Mouse (Mus musculus): Measurements from ENCODE around the gene Tmem30c. TPM values are rescaled to one million over a fixed set of nuclear protein-coding genes. Genes with fewer than 3 reads are reported as not detected.
"Not testable (repeated sequence)": the region's sequence is repeated elsewhere in the genome, so short reads cannot be mapped to it uniquely, and the experiment has no call there.

Gene Tmem30c
- total RNA-seq, 2 experiments from 2014 or later: 0.19 to 0.29 TPM

- intact Hi-C loops (cut with DNase I): loop anchor here (2.0 kb wide), 1 partner anchor 152 kb away; no protein-coding TSS in a partner anchor
- no peak for DNase-seq (ENCODE audit: low spot score in 2 of 2)
Observed at GRCm38 (mm10) chr16:57246596-57246995, 46.1 kb downstream of the Tmem30c start.

- intact Hi-C loops (cut with DNase I): loop anchor here (5.0 kb wide), 2 partner anchors 338 to 353 kb away; no protein-coding TSS in a partner anchor
- peak; percentile 72 to 86 for DNase-seq (ENCODE audit: low spot score in 2 of 2)
Observed at GRCm38 (mm10) chr16:57243858-57244248, 48.8 kb downstream of the Tmem30c start.

- intact Hi-C loops (cut with DNase I): loop anchor here (5.0 kb wide), 2 partner anchors 339 to 354 kb away; no protein-coding TSS in a partner anchor
- DNase-seq (ENCODE audit: low spot score in 2 of 2): no peak
Observed at GRCm38 (mm10) chr16:57243205-57243857, 49.3 kb downstream of the Tmem30c start.

- intact Hi-C loops (cut with DNase I): loop anchor here (5.0 kb wide), 2 partner anchors 339 to 354 kb away; no protein-coding TSS in a partner anchor
- DNase-seq (ENCODE audit: low spot score in 2 of 2): no peak
Observed at GRCm38 (mm10) chr16:57242857-57243204, 49.8 kb downstream of the Tmem30c start.

GRCm38 (mm10) chr16:57235871-57236510 is 56.7 kb downstream of the Tmem30c start:
- intact Hi-C loops (cut with DNase I): no loop called here
- DNase-seq (ENCODE audit: low spot score in 2 of 2): no peak

- intact Hi-C loops (cut with DNase I); DNase-seq (ENCODE audit: low spot score in 2 of 2): not testable (repeated sequence)
Observed at GRCm38 (mm10) chr16:57231937-57232310, 60.7 kb downstream of the Tmem30c start.

- intact Hi-C loops (cut with DNase I): no loop called here
- peak; percentile 97 to 99 for DNase-seq (ENCODE audit: low spot score in 2 of 2)
Observed at GRCm38 (mm10) chr16:57231089-57231936, 61.4 kb downstream of the Tmem30c start, which contains the start of gene Tbc1d23. TSS of gene Tbc1d23 (minus strand) at chr16:57231504.

- intact Hi-C loops (cut with DNase I): no loop called here
- no peak for DNase-seq (ENCODE audit: low spot score in 2 of 2)
Observed at GRCm38 (mm10) chr16:57226444-57226843, 66.2 kb downstream of the Tmem30c start.

GRCm38 (mm10) chr16:57220361-57220760 is 72.3 kb downstream of the Tmem30c start:
- no peak for DNase-seq (ENCODE audit: low spot score in 2 of 2)
- intact Hi-C loops (cut with DNase I): no loop called here

Other genes with a start within 250 kb of the Tmem30c start
- not detected for gene Tmem45a2, start 221.5 kb downstream of the Tmem30c start, total RNA-seq (2021)
- 100 to 1,000 TPM; 107 to 110 TPM for gene Tomm70a, start 171.2 kb downstream of the Tmem30c start, total RNA-seq (2021)
- gene Nit2, start 125.5 kb downstream of the Tmem30c start, total RNA-seq (2021): 10 to 100 TPM; 19.2 to 19.5 TPM
- 10 to 100 TPM; 38.8 to 42.4 TPM for gene Tbc1d23, start 61.4 kb downstream of the Tmem30c start, total RNA-seq (2021)
- gene Filip1l, start 60.2 kb upstream of the Tmem30c start, total RNA-seq (2021): 1 to 10 TPM; 4.6 to 5.2 TPM

All from left cerebral cortex, postnatal 14 days (tissue).